Mouse (Mus musculus): Measurements from ENCODE around the gene Hpse.

- TF ChIP-seq GATA1 (IDR thresholded peaks at IDR 0.05; ENCODE audit: low read length) = no peak
- TF ChIP-seq TAL1 (IDR thresholded peaks at IDR 0.05; ENCODE audit: low read length) = no peak
Measured at GRCm38 (mm10) chr5:100679911-100680541, 39.5 kb downstream of the Hpse start.

Measured in erythroblast, embryonic 14.5 days (primary cell).